Mouse (Mus musculus): ENCODE measurements around the gene Midn.

DNA sequence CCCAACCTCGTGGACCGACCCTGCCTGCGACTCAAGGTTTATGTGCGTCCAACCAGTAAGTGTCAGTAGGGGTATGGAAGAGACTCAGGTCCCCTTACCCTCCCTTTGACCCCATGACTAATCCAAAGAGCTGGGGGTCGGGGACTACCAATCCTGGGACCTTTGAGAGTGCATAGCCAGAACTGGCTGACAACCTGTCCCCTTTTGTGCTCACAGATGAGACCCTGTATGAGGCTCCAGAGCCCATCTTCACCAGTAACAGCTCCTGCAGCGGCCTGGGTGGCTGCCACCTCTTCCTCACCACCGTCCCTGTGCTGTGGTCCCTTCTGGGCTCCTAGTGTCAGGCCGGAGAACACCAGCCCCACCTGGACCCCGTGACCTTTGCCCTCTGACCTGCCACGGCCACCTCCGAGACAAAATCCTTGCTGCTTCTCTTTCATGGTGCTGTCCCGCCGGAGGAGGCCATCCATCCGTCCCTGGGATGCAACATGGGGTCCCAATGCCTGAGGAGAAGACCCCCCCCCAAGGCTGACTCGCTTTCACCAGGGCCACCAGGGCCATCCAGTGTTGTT lies 40.5 kb downstream of the Midn start:
- TF ChIP-seq CTCF (IDR thresholded peaks at IDR 0.05; ENCODE audit: borderline replicate concordance, insufficient read depth, low read depth, low read length), result no peak
- TF ChIP-seq POLR2A (IDR thresholded peaks at IDR 0.05; ENCODE audit: borderline replicate concordance, insufficient read depth, low read length), result no peak
